In genomic region chr7:3692987-3693808, GRCm38 (mm10) we compare ENCODE assay signal across 8 mouse cellular contexts. TPM values are rescaled to one million over a fixed set of nuclear protein-coding genes. Genes with fewer than 3 reads are reported as not detected.
A peak's percentile ranks its signal among the peaks of the same experiment; 100 is the strongest.
DNase-seq lines count a peak whose midpoint lies in the region; ATAC-seq lines count a peak whose summit lies in the region.

Mboat7 (minus strand) TSS chr7:3693523.

- peak within 1 kb of the TSS; percentile 68 for H3K4me2 ChIP-seq in hindbrain, embryonic 15.5 days

- peak within 1 kb of the TSS; percentile 95 for H3K27ac ChIP-seq in hindbrain, embryonic 15.5 days (replicated peaks)

- ATAC-seq in hindbrain, embryonic 15.5 days (ENCODE audit: low FRiP score, low read depth), result peak; percentile 94

- peak; percentile 97 for DNase-seq in T-cell, adult 2 months (ENCODE audit: low spot score)
- peak; percentile 93 to 97 for DNase-seq in cerebellum, postnatal 36 days
- DNase-seq in frontal cortex, postnatal 36 days (ENCODE audit: low spot score in 2 of 2), result peak; percentile 94 to 99
- peak; percentile 98 for DNase-seq in left cerebral cortex, adult 11 months (ENCODE audit: low spot score)
- DNase-seq in lung, postnatal 4 days, result peak; percentile 98
- DNase-seq in retina, postnatal 7 days (ENCODE audit: low read depth, low spot score), result peak; percentile 94
- peak; percentile 85 for DNase-seq in urinary bladder, adult 2 months (ENCODE audit: low spot score)

- H3K9me3 ChIP-seq in hindbrain, embryonic 15.5 days, result no peaks in the 10 kb centered on the region

- H3K4me3 ChIP-seq in hindbrain, embryonic 15.5 days, result peak within 1 kb of the TSS; percentile 85

- peaks cover 36% of the 10 kb centered on the region for H3K4me1 ChIP-seq in hindbrain, embryonic 15.5 days (replicated peaks)

- peaks cover 27% of the 10 kb centered on the region for H3K36me3 ChIP-seq in hindbrain, embryonic 15.5 days

- under 1% methylated on average over 55 of the region's 55 CpGs for WGBS in hindbrain, embryonic 15.5 days

- peak within 1 kb of the TSS; percentile 94 for H3K9ac ChIP-seq in hindbrain, embryonic 15.5 days

- H3K27me3 ChIP-seq in hindbrain, embryonic 15.5 days, result no peaks in the 10 kb centered on the region

RNA-seq across cellular contexts. Expression of gene Mboat7, which starts in this region (rescaled TPM):
- polyA plus RNA-seq in hindbrain, embryonic 15.5 days (2015; fragmentation: Nextera tagmentation; extraction: Ambion mirVana), result 105 and 113 TPM in 2 replicates
- polyA plus RNA-seq in urinary bladder, adult 2 months (2012; rRNA removed), result 25.6 and 31.9 TPM in 2 replicates

Comparison
In these comparisons a context has a peak if more than half of its experiments do, and no peak if none do; other contexts are left out.
1. Peak in every context shown above with its lines: DNase-seq, ATAC-seq, H3K4me3 ChIP-seq and H3K27ac ChIP-seq.